Mouse (Mus musculus): Measurements from ENCODE around the gene Wdfy2.

Wdfy2 gene

DNA sequence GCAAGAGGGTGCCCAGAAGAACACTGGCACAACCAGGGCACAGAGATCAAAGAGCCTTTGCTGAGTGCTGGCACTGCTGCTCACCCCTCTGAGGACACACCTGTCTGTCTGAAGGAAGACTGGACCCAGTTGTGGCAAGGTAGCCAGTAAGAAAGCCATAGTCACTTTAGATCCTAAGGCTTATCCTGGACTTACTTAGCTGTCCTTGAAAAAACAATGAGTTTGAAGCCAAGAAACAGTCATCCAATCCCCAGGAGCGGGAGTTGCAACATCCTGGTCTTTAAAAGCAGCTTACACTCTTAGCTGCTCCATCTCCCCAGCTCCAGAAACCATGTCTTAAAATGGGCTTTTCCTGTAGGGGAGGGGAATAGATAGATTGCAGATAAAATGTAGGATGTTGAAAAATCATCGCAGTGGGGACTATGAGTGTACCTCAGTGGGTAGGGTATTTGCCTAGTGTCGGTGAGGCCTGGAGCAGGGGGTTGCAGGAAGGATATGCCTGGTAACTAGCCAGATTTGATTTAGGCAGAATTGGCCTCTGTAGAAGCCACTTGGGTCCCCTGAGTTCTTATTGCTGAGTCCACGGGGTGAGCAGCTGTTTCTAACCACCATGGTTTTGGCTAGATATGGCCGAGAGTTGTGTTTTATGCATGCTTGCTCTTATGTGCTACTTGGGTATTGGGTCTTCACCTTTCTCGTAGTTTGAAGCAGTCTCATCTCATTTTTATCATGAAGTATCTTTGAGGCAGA, 99.3 kb downstream of the Wdfy2 start:
- no peak for DNase-seq

DNA sequence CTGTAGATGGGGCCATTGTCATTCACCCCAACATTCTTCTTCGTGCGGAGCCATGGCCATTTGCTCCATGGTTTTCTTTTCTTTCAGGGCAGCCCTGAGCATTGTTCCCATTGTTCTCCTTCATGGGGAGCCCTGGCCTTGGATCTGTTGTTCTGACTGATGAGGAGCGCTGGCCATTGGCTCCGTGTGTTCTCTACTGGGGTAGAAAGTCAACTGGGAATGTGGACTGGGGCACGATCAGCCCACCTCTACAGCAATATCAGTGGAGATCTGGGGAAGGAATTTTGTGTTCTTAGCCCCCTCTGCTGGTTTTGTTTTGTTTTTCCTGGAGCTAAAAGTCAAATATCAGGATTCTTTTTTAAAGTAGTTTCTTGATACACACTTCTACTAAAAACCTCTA, 100.2 kb downstream of the Wdfy2 start:
- DNase-seq = peak; percentile 25 to 38

DNA sequence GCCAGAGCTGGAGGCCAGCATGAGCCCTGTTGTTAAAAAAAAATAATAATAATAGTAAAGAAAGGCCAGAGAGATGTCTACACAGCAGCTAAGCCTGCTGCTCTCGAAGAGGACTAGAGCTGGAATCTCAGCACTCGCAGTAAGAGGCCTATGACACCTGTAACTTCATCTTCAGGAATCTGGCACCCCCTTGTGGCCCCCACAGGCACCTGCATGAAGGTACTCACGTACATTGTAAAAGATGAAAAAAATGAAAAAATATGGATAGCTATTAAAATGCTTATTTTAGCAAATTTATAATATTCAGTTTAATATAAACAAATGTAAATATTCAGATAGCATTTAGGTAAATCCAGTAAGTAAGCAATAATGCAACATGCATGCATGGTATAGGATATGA, 102.0 kb downstream of the Wdfy2 start:
- DNase-seq = no peak

DNA sequence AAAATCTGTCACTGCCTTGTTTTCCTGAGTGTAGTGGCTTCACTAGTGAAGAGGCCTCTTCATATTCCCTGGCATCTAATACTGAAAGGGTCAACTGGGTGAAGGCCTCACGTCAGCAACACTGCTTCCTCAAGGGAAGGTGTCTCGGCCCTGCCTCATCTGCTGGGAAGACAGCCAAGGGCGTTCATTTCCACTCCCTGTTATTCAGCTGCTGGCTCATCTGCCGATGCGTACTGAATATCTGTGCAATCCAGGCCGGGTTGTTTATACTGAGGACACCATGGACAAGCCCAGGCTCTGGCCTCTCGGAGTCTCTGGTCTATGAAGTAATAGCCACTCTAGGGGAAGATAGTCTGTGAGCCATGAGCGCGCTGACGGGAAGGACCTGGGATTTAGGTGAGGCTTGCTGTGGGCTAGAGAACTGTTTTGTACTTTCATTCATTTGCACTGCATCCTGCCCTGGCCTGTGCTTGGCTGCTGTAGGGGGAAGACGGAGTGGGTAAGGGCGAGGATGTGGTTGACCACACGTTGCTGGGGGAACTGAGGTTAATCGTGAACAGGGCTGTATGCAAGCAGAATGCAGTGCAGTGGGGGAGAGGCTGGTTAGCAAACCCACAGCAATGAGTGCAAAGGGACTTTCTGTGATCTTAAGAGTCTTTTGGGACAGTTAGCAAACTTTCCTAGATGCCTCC, 103.1 kb downstream of the Wdfy2 start:
- no peak for DNase-seq

DNA sequence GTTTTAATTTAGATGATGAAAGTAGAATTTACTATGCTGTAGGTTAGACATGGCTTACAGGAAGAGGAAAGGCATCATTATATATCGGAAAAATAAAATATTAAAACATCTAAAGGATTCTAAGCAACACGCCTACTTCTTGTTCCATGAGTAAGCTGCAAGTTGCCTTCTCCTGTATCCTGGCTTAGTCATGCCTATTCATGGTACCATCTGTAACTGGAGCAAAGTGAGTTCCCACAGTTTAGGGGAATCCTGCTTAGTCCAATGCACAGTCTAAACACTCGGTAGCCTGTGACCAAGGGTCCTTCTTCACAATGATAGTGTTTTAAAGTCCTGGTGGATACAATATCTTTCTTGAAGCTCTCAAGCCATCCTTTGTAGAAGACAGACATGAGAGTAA, 109.3 kb downstream of the Wdfy2 start:
- DNase-seq = no peak

DNA sequence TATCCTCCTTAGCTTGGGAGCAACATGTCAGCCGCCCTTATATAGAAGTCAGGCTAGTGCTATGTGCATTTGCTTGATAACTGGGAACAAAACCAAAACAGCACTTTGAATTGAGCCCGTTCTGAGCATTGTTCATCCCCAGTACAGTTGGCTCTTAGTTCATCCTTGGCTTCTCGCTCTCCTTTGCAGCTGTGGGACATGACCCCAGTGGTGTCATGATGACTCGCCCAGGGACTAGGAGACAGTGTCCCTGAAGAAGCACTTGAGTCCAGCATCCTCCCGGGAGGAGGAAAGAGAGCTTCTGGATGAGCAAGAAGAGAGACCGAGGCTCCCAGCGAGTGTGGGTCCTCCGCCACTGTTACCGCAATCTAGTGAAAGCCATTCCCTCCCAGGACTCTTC, 118.6 kb downstream of the Wdfy2 start:
- no peak for DNase-seq

DNA sequence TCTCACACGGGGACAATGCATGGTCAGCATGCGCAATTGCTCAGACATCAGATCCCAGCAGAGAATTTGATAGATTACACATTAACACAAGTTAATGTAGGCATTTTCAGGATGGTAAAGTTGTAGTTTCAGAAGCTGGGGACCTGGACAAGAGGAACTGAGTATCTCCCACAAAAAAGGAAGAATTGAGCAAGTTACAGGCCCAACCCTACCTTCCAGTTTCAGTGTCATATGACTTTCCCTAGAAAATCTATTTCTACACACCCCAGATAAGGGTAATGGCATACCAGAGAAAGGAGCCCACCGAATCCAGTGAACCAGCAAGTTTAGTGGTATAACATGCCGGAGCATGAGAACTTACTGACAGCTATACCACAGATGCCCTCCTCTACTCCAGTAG, 126.2 kb downstream of the Wdfy2 start:
- DNase-seq = no peak

DNA sequence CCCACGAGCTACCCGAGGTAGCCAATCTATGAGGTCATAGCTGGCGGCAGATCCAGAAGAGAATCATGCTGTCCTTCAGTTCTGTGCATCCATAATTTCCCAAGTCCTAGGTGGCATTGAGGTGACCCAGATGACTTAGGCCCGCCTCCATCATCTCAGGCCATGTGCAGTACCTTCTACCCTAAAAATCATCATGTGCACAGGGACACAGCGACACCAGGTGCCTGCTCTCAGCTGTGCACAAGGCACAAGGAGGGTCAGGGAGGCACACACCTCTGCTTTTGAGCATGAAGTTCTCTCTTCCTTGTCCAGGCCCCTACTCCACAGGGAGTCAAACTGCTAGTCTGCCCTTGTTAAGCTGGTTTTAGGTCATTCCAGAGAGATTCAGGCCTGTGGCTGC, 127.9 kb downstream of the Wdfy2 start:
- no peak for DNase-seq

DNA sequence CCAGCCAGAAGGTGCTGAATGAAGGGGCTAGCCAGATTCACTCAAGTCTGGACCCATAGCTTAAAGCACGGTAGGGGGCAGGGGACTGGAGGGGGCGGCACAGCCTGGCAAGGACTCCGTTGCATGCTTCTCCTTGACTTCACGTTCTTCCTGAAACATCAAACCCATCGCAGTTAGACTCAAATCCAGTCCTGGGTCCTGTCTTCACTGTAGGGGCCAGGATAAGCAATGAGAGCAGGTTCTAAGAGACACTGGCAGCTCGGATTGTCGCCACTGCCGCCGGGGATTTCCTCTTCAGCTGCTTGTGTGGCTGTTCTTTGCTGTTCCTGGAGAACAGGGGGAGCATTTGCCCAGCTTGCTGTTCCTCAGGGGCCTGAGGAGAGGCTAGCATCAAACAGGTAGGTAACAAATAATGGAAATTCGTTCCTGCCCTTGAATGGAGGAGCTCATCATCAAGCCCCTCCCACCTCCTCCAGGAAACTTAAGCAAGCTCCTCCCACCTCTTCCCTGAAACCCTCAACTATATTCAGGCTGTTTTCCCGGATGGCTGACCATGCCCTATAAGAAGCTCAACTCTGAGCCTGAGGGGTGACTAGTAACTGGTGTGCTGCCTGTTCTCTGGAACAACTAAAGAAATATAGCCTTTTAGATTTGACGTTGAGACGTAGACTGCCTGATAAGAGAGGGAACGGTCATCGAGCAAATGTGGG, 128.5 kb downstream of the Wdfy2 start:
- no peak for DNase-seq

DNA sequence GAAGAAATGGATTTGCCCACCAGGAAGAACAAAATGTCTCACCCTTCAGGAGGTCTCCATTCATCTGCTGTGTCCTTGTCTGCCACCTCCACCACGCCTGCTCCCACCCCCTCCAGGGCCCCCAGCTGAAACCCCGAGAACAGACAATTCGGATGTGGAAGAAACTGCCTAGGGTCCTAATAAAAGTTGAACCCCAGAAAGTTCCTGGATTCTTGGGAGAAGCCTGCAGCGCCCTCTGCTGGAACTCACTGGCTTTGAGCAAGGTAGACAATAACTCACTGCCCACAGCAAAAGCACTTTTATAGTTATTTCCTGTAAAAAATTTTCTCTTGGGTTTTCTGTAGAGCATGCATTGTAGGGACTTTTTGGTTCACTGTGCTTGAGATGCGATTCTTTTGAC, 137.6 kb downstream of the Wdfy2 start:
- peak; percentile 62 to 71 for DNase-seq

DNA sequence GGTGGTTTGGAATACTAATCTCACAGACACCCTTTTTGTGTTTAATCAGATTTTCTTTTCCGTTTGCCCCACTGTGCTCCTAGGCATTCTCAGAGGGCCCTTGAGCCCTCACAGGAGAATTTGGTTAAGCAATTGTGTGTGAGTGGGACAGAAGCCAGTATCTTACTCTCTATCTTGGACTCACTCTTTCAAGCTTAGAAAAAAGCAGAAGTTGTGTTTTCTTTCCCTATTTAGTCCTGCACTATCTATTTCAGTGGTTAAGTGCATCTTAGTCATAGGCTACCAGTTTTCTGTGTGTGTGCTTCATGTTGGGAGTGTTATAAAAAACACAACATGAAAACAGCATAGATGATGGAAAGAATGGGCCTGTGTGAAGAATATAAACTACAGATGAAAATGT, 142.3 kb downstream of the Wdfy2 start:
- no peak for DNase-seq

DNA sequence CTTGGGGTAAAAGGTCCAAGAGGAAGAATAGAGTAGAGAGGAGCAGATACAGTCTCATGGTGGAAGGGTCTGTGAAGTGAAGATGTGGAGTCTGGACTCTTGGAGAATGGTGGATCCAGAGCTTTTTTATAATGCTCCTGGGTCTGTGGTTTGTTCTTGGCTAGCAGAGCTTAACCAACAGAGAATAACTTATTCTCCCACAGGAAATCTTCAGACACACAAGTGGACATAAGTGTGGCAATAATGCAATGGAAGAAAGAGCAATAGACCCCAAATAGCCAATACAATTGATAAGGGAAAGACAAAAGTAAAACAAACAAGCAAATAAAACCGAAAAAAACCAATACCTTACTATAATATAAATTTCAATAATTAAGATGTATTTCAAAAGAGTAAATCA, 146.9 kb downstream of the Wdfy2 start, which contains the start of gene Defb48:
Defb48 (minus strand) TSS at position 101 of the 400 bp plus-strand sequence.
- no peak for DNase-seq

DNA sequence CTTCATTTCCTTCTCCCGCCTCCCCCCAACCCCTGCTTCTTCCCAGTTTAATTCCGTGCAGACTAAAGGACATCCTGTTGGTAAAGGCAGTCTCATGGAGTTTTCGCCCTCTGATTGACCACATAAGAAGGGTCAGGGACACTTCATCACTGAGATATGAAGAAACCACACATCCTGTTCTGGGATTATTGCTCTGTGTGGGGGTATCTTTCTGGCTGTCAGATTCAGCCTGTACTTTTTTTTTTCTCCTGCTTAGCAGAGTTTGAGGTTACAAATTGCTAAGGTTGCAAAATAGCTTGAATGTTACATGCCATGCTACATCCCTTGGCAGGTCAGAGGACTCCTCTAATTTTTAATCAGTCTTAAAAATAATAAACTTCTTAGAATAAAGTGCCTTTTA, 153.8 kb downstream of the Wdfy2 start:
- no peak for DNase-seq

DNA sequence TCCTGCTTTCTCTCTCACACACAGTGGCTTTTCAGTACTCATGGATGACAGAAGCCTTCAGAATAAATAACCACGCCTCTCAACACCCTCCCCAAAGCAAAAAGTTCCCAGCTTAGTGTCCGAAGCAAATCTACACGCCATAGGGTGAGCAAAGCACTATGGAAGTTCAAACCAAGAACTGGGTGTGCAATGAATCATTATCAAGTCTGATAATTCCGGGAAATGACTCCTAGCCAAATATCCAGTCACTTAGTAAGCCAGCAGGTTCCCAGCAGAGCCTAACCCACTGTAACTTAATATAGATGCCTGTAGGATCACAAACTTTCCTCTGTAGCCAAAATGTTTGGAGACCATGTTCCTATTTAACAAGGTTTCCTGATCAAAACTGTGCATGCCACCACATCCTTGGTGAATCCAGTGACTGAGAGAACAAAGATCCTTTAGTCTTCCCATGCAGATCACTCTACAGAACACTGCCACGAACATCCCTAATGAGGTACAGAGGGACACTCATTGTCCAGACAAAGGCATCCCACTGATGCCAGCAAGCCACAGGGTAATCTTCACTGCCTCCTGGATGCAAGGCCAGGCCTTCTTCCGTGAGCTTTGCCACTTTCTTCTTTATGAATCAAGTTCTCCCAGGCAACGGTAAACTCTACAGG, 154.5 kb downstream of the Wdfy2 start:
- DNase-seq = no peak

DNA sequence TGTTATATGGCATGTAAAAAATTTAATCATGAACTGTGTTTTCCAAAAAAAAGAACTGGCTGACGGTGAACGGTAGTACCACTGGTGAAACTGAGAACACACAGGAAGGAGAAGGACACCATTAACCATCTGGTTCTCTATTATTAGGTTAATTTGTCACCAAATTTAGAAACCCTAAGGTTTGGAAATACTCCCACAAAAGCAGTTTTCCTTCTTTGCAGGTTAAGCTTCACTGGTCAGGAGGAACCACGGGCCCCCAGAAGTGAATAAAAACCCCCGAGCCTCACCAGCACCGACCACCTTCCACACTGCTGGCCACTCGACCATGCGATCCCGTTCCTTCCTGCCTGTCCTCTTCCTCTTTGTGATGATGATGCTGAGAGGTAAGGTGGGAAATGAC, 160.3 kb downstream of the Wdfy2 start, which contains the start of gene Defb47:
Defb47 (plus strand) TSS at position 301 of the 400 bp plus-strand sequence.
- no peak for DNase-seq

DNA sequence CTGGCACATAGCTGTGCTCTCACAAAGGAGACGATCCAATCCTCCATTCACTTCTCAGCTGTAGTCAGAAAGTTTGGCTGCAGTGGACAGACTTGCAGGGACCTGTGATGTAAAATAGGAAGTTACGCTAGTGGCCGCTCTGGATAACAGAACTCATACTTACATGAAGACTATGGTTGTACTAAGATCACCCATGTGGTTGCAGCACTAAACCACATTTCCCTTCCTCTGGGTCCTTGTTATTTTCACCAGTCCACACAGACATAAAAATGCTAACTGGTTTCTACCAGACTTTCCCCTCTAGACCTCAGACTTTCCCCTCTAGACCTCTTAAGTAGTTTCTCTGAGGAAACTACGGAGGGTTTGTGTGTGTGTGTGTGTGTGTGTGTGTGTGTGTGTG, 161.5 kb downstream of the Wdfy2 start:
- DNase-seq = no peak

DNA sequence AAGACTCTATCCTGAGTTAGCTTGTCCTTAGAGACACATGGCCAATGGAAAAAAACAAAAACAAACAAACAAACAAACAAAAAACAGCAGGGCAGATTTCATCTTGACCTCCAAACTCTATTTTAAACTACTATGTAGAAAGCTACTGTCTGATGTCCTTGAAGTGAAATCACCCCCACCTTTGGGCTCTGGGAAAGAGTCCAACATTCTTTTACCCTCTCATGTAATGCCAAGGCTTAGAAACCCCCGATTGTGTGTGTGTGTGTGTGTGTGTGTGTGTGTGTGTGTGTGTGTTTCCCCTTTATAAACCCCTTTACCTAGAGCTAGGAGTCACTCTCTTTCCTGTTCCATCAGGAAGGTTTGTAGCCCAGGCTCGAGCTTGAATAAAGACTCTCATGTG, 165.1 kb downstream of the Wdfy2 start:
- DNase-seq = no peak

Measured in cerebellum, postnatal 36 days (tissue).